Mouse (Mus musculus) hindbrain, embryonic 15.5 days (tissue): ENCODE data around the gene Hpn. TPM values are rescaled to one million over a fixed set of nuclear protein-coding genes. Genes with fewer than 3 reads are reported as not detected.

Source experiments
- ATAC-seq: fragments of 200-750 bp; cut with Nextera tagmentation; 2 replicates; pipeline ENCODE4 v1.8.0; 2017; ENCODE audit warnings: low read depth, moderate number of reproducible peaks, moderate TSS enrichment; ENCODE audit not compliant: low FRiP score
- H3K27ac ChIP-seq: fragments of 300-500 bp; sonication (generic); replicated peaks from 2 replicates; pipeline ENCODE4 v1.5.1; 2015; ENCODE audit warnings: mild to moderate bottlenecking, inconsistent platforms
- H3K27me3 ChIP-seq: fragments of 300-500 bp; sonication (generic); 2 replicates; pipeline ENCODE4 v1.6.1; 2015; ENCODE audit warnings: control low read depth, inconsistent platforms
- H3K36me3 ChIP-seq: fragments of 300-500 bp; sonication (generic); 2 replicates; pipeline ENCODE4 v1.6.1; 2015; ENCODE audit warnings: control low read depth, inconsistent platforms
- H3K4me1 ChIP-seq: fragments of 300-500 bp; sonication (generic); replicated peaks from 2 replicates; pipeline ENCODE4 v1.6.1; 2015; ENCODE audit warnings: control low read depth, inconsistent platforms
- H3K4me2 ChIP-seq: fragments of 300-500 bp; sonication (generic); 2 replicates; pipeline ENCODE4 v1.6.1; 2015; ENCODE audit warnings: moderate library complexity, mild to moderate bottlenecking, inconsistent platforms
- H3K4me3 ChIP-seq: fragments of 300-500 bp; sonication (generic); 2 replicates; pipeline ENCODE4 v1.5.1; 2015; ENCODE audit warnings: mild to moderate bottlenecking, inconsistent platforms
- H3K9ac ChIP-seq: fragments of 300-500 bp; sonication (generic); 2 replicates; pipeline ENCODE4 v1.6.1; 2015; ENCODE audit warnings: inconsistent platforms
- H3K9me3 ChIP-seq: fragments of 300-500 bp; sonication (generic); 2 replicates; pipeline ENCODE4 v1.6.1; 2016; ENCODE audit warnings: control low read depth, inconsistent platforms
- WGBS: fragments of 180-500 bp; shearing (Covaris S2); methylation state at CpG from one replicate; pipeline ENCODE4 v1.1.7; 2015; 5-methylcytosine and 5-hydroxymethylcytosine counted together
- polyA plus RNA-seq: library from polyadenylated mRNA; unstranded; fragments of >200 nt; fragmentation: Nextera tagmentation; extraction: Ambion mirVana; gene quantifications from 2 replicates; pipeline ENCODE4 v1.2.1, GENCODE M21; 2015

Hpn gene
- polyA plus RNA-seq, 1 experiment from 2014 or later, result 0.51 TPM

DNA sequence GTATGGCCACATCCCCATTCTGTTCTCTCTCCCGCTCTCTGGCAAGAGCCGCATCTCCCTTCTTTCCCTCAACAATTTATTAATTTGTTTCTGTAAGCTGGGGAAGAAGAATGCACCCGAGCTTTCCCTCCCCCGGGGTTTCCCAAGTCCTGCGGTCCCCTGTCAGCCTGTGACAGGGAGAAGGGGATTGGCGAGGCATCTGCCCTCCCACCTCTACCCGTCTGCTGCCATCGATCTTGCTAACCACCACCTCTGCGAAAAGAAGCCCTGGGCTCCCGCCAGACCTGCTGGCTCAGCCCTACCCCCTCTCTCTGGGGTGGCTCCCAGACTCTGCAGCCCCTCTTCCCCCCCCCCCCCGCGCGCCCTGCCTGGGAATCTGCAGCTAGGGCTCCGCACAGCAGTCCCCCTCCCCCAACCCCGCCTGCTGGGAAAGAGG is 65.2 kb downstream of the Hpn start:
- peaks cover 39% of the 10 kb centered on the region for H3K4me1 ChIP-seq
- peaks cover 42% of the 10 kb centered on the region for H3K27me3 ChIP-seq

DNA sequence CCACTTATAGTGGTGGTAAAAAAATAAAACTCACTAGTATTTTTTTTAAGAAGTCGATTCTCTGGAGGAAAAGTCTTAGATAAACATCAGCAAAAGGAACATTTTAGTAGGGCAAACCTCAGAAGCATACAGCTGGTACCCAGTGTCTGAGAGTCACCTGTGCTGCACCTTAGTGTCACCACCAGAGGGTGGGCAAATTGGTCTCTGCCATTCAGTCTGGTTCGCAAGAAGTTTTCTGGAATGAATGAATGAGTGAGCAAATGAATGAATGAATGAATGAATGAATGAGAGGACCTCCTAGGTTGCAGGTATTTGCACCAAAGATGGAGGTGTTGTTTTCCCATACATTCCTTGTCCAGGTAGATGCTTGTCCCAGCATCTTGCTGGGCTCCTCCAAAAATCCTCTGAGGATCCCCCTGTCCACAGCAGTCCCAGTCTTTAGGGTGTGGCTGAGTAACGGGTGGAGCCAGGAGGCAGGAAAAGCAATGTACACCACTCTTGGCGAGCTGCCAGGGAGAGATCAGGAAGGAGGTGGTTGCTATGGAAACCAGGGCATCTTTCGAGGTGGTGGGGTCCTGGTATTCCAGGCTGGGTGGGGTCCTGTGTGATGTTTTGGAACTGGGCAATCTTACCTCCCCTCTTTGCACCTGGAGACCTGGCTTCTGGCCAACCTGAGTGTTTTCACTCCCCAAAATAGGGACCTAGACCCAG is 65.8 kb downstream of the Hpn start:
- 21% methylated on average over 5 of the region's 5 CpGs for WGBS
- H3K27me3 ChIP-seq, result peaks cover 46% of the 10 kb centered on the region
- peak overlapping the region; percentile 61 for H3K4me2 ChIP-seq
- H3K4me3 ChIP-seq, result peak overlapping the region; percentile 48
- peak overlapping the region; percentile 47 for H3K9ac ChIP-seq
- H3K27ac ChIP-seq, result peak overlapping the region; percentile 73
- ATAC-seq, result peak; percentile 17
- H3K4me1 ChIP-seq, result peaks cover 39% of the 10 kb centered on the region
- no peaks in the 10 kb centered on the region for H3K36me3 ChIP-seq
- no peaks in the 10 kb centered on the region for H3K9me3 ChIP-seq

More for the DNA sequence above, 65.2 kb downstream of the Hpn start:
- peak overlapping the region; percentile 47 for H3K9ac ChIP-seq
- peak; percentile 59 for ATAC-seq
- peak overlapping the region; percentile 61 for H3K4me2 ChIP-seq
- under 1% methylated on average over 10 of the region's 15 CpGs for WGBS
- peak overlapping the region; percentile 48 for H3K4me3 ChIP-seq
- H3K27ac ChIP-seq, result peak overlapping the region; percentile 73
- no peaks in the 10 kb centered on the region for H3K9me3 ChIP-seq
- no peaks in the 10 kb centered on the region for H3K36me3 ChIP-seq

Other genes with a start within 250 kb of the Hpn start
- gene Cd22, start 234.9 kb downstream of the Hpn start, polyA plus RNA-seq, result 0.35 TPM in 1 of 2 replicates, not detected in the other
- 4.1 and 5.0 TPM in 2 replicates for gene Mag, start 200.4 kb downstream of the Hpn start, polyA plus RNA-seq
- gene Hamp2, start 190.6 kb downstream of the Hpn start, polyA plus RNA-seq, result not detected in 2 replicates
- gene Hamp, start 171.3 kb downstream of the Hpn start, polyA plus RNA-seq, result not detected in 2 replicates
- gene Usf2, start 158.5 kb downstream of the Hpn start, polyA plus RNA-seq, result 27.3 and 29.3 TPM in 2 replicates
- gene Lsr, start 141.8 kb downstream of the Hpn start, polyA plus RNA-seq, result 24.3 and 24.4 TPM in 2 replicates
- gene Fam187b, start 141.5 kb downstream of the Hpn start, polyA plus RNA-seq, result 0.69 and 1.1 TPM in 2 replicates
- 19.2 and 26.8 TPM in 2 replicates for gene Fxyd5, start 72.8 kb downstream of the Hpn start, polyA plus RNA-seq
- gene Fxyd7, start 63.8 kb downstream of the Hpn start, polyA plus RNA-seq, result 265 and 282 TPM in 2 replicates
- 46.2 and 55.7 TPM in 2 replicates for gene Fxyd1, start 58.1 kb downstream of the Hpn start, polyA plus RNA-seq
- 0.57 and 1.0 TPM in 2 replicates for gene Lgi4, start 55.9 kb downstream of the Hpn start, polyA plus RNA-seq
- 0.31 TPM in 1 of 2 replicates, not detected in the other for gene Fxyd3, start 38.6 kb downstream of the Hpn start, polyA plus RNA-seq
- gene Scn1b, start 11.7 kb upstream of the Hpn start, polyA plus RNA-seq, result 16.5 and 18.7 TPM in 2 replicates
- gene Gramd1a, start 40.6 kb upstream of the Hpn start, polyA plus RNA-seq, result 212 and 233 TPM in 2 replicates
- gene Scgb2b2, start 175.2 kb upstream of the Hpn start, polyA plus RNA-seq, result not detected in 2 replicates
- gene Scgb1b2, start 176.5 kb upstream of the Hpn start, polyA plus RNA-seq, result not detected in 2 replicates
- gene Scgb2b3, start 246.8 kb upstream of the Hpn start, polyA plus RNA-seq, result not detected in 2 replicates